Mouse (Mus musculus): Measurements from ENCODE around the gene Bola2.

DNA sequence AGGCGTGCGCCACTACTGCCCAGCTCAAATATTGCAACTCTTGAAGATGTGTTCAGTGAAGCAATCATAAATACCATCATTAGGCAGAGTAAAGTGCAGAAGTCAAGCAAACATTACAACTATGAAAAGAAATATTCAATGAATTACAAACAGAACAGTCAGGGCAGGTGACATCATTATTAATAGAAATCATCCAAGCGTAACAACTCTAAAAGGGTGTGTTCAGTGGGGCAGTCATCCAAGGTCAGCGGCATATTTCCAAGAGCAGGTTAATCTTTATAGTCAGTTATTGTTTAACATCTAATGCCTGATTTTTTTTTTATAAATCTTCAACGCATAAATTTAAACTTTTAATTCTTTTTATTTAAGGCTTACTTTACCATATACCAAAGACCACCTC lies 14.0 kb upstream of the Bola2 start:
- TF ChIP-seq POLR2A (IDR thresholded peaks at IDR 0.05; ENCODE audit: extremely low read depth, insufficient read depth, low read length) (no peak), CTCF (IDR thresholded peaks at IDR 0.05; ENCODE audit: low read depth, low read length) (0 out of 2 replicates have a peak, but pooled peaks have one; percentile 6)
